Mouse (Mus musculus) small intestine, adult 10 weeks (tissue): ENCODE data around the gene Capns2. TPM values are rescaled to one million over a fixed set of nuclear protein-coding genes. Genes with fewer than 3 reads are reported as not detected.

ENCODE experiments used
- polyA plus RNA-seq: library from polyadenylated mRNA; stranded (reverse); fragments of 350-450 nt; fragmentation: Illumina TruSeq; extraction: RNeasy Lipid Tissue Mini Kit (QIAGEN cat#74804); gene quantifications from one replicate; pipeline ENCODE4 v1.2.3, GENCODE M21; 2014; ENCODE audit warnings: low replicate concordance

The Capns2 gene
- not detected for polyA plus RNA-seq

DNA sequence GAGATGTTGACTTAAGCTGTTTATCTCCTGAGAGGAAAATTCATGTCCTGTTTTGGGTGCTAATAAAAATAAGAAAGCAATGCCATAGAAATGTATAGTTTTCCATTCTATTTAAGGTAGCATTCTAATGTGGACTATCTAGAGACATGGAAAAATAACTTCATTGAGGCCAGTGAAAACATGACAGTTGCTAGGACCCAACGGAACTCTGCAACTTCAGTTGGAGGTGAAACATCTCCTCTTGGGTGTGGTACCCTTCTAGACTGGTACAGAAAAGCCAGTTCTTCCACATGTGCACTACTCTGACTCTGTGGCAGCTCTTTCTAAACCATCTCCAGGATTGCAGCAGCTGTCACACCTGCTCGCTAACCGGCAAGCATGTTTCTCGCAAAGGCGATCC is at the start of gene Capns2:
Gene Capns2, plus strand, starts transcription at position 301 of the 400 bp plus-strand sequence.

DNA sequence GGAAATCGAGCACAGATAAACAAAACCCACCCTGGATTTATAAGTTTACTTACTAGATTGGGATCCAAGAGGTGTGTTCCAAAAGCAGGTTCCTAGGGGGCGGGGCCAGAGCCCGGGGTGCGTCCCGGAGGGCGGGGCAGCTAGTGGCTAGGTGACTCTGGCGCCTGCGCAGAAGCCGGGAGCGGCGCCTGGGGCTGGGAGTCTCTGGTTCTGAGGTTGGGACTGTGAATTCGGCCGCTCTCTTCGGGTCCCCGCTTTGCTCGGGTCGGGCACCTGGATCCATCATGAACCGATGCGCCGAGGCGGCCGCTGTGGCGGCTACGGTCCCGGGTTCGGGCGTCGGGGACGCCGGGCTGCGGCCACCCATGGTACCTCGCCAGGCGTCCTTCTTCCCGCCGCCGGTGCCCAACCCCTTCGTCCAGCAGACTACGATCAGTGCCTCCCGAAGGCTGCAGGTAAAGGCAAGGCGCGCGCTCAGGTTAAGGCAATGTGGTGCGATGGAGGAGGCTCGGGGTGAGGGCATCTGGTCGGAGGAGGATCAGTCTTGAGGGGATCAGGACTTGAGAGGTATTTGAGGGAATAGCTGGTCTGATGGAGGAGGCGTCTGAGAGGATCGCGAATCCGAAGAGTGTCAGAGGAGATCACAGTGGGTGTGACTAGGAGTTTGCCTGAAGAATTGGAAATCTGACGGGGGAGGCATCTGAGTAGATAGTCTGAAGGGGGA is 45.9 kb upstream of the Capns2 start, which contains the start of gene Lpcat2:
Gene Lpcat2, plus strand, starts transcription at position 169 of the 724 bp plus-strand sequence.

Other genes starting within 250 kb of the Capns2 start
- gene Irx6, start 227.1 kb upstream of the Capns2 start, polyA plus RNA-seq = not detected
- gene Mmp2, start 74.1 kb upstream of the Capns2 start, polyA plus RNA-seq = 5.8 TPM
- 7.6 TPM for gene Lpcat2, start 46.1 kb upstream of the Capns2 start, polyA plus RNA-seq
- 0.07 TPM for gene Slc6a2, start 58.7 kb downstream of the Capns2 start, polyA plus RNA-seq
- gene Ces1a, start 146.8 kb downstream of the Capns2 start, polyA plus RNA-seq = not detected
- not detected for gene Ces1b, start 178.6 kb downstream of the Capns2 start, polyA plus RNA-seq
- gene Ces1c, start 229.9 kb downstream of the Capns2 start, polyA plus RNA-seq = 1.2 TPM